Mouse (Mus musculus) retina, postnatal 7 days (tissue): ENCODE data around the gene Chsy1.

ENCODE experiments used
- DNase-seq: peaks from one replicate; pipeline ENCODE4 v3.0.0-alpha.2; 2012; ENCODE audit warnings: low read depth, low spot score

The Chsy1 gene

GRCm38 (mm10) chr7:66108961-66109854 lies at the start of gene Chsy1:
Chsy1 (plus strand) TSS chr7:66109515.
- peak; percentile 86 for DNase-seq

DNA sequence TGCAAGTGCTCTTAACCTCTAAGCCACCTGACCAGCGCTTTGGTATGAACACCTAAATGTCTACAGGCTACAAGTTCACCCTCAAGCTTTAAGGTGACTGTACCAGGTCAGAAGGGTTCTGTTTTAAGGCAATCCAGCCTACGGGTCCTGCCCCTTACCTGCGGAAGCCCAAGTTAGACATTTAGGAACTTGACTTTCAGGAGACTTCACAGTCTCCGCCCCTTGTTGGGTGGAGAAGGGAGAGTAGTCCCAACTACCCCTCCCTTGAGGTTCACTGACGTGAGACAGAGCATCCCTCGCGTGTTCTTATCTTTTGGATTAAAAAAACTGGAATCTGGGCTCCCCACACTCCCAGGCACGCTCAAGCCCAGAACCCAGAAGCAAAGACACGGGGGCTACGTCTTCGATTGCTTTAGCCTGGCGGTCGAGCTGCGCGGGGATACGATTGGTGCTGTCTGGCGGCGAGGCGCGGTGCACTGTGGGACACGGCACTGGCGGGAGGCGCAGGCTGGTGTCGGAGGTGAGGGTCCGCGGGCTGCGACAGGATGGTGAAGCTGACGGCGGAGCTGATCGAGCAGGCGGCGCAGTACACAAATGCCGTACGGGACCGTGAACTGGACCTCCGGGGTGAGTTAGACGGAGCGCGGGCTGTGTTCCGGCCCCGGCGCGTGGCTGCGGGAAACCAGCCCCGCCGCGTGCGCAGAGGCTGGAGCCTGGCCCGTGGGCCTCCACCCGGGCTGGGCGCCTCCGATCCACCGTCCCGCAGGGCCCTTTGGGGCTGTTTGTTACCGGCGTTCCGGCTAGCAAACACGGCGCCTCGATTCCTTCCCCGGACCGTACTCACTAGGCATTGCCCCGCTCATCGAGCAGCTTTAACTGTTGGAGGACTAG lies 49.0 kb upstream of the Chsy1 start:
- DNase-seq: peak; percentile 74

DNA sequence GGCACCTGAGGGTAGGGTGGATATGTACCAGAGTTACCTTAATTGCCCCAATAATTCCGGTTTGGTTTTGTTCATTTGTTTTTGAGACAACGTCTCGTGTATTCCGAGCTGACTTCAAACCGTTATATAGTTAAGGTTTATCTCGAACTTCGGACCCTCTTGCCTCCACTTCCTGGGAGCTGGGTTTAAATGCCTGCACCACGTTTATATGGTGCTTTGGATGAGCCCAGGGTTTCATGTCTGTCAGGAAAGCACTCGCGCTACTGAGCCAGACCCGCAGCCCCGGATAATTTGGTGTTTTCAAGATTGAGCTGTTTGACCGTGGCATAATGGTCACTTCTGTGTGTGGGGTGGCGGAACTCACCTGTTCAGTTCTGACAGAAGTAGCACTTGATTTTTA lies 48.3 kb upstream of the Chsy1 start:
- no peak for DNase-seq

DNA sequence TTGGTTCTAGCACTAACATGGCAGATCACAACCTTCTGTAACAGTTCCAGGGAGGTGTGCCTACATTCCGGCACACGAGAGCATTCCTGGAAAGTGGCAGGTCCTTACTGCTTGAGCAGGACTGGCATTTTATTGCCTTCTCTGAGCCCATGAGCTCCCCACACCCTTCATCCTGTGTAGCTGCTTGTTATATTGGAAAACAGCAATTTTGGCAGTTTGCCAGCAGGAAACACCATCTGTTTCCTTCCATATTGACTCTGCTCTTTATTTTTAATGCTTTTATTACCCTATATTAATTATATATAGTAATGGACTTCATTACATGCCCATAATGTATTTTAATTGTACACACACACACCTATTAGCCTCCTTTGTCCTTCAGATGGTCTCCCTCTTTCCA lies 32.9 kb upstream of the Chsy1 start:
- no peak for DNase-seq

- DNase-seq: peak; percentile 90
Measured at GRCm38 (mm10) chr7:66079364-66080230, 29.7 kb upstream of the Chsy1 start, which contains the start of gene Selenos. Selenos (plus strand) TSS chr7:66079649.

DNA sequence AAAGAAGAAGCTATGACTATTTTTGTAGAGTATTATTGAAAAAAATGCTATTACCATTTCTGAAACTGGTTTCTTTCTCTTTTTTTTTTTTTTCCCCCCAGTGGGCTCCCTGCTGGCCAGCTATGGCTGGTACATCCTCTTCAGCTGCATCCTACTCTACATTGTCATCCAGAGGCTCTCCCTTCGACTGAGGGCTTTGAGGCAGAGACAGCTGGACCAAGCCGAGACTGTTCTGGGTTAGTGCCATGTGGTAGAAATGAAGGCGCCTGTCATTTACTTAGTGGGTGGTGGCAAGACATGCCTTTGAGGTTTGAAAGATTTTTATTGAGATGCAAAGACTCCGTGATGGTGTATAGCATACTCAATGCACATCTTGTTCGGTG lies 29.1 kb upstream of the Chsy1 start:
- DNase-seq: no peak

DNA sequence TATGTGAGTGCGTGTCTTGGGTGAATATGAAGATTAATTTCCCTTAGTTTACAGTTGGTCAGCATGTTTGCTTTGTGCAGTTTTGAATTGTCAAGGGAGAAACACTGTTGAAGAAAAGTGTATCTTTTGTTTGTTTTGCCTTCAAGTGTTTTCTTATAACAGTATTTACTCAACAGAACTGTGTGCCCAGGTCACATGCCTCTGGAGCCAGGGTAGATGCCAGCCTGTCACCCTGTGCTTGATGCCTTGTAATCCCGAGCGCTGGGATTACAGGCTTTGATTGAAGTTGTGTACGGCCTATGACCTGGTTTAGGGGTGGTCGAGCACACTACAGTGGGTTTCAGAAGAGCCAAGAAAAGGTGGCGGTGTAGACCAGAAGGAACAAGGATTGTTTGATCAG lies 25.6 kb upstream of the Chsy1 start:
- DNase-seq: no peak

DNA sequence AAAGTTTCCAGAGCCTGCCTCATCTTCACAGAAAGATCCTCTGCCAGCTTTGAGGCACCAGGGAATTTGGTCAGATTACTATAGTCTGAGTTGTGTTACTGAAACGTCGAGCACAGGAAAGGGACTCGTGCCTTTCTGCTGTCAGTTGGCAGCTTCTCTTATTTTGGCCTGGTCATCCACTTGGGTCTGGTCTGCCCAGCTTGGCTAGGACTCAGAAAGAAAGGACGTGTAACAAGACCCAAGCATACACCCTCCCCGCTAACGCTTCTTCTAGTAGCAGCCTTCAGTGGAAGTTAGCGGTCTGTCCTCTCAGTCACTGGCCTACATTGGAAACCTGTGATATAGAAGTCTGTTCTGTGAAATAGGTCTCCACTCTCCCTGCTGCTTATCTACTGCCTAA lies 24.8 kb upstream of the Chsy1 start:
- no peak for DNase-seq

GRCm38 (mm10) chr7:66087652-66088051 lies 21.7 kb upstream of the Chsy1 start:
- DNase-seq: no peak

DNA sequence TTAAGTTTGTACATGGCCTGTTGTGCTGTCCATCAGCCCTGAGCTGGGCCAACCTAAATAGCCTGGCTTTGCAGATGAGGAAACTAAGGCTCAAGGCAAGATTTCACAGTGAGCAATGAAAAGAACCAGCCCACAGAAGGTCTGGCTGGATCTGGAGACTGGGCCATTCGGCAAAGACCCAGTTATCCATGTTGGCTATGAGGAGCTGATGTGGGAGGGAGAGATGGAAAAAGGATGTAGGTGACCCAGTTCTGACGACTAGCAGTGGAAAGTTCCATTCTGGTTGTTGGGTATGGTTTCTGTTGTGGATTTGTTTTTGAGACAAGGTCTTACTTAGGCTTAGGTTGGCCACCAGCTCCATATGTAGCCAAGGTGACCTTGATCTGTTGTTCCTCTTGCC lies 21.2 kb upstream of the Chsy1 start:
- DNase-seq: no peak

DNA sequence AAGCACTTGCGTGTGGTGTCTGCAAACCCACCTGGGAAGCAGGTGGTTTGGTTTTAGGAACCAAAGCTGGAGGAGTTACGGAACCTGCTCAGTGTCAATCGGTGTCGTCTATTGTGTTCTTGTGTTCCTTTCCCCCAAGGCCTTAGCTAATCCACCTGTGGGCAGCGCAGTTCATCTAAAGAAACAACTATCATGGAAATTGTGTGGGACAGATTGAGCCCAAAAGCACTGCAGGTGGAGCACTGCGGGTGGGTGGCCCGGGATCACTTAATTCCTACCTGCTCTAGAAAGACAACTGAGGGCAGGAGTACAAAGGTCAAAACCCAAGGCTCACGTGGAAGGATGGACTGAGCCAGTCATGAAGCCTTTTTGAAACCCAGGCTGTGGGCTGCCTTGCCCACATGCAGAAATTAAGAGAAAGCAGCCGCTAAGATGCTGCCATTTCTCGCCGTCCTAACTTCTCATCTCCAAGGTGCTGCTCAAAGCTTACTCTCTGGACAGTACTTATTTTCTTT lies 18.6 kb upstream of the Chsy1 start:
- DNase-seq: no peak

DNA sequence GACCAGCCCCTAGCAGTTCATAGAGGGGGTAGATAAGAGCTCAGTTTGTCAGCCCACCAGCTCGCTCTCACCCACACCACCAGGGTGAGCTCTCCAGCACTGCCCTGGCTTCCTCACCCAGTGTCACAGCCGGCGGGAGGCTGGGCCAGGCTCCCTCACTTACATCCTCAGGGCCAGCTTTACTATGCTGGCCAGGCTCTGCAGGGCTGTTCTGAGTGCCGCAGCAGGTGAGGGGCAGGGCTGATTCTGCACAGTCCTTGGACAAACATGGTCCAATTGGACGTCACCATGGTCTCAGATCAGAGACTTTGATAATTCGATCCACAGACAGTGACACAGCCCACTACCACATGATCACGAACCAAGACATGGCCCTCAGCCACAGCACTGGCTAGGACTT lies 17.8 kb upstream of the Chsy1 start:
- DNase-seq: no peak

GRCm38 (mm10) chr7:66092656-66093055 lies 16.7 kb upstream of the Chsy1 start:
- DNase-seq: no peak

DNA sequence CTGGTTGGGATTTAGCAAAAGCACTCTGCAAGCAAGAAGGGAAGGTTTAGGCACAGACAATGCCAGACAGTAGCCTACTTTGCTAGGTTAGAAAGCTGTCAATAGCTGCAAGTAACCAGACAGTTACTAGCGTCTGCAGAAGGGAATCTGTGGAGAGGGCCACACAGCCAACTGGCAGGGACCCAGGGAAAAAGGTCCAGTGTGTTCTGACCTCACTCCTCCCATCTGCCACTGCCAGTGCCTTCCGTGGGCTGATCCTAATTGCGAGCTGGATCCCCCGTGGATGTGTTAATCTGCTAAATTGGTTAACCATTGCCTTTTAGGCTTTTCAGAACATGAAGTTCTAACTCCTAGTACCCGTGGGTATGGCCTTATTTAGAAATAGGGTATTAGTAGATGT lies 15.2 kb upstream of the Chsy1 start:
- DNase-seq: no peak

- no peak for DNase-seq
Measured at GRCm38 (mm10) chr7:66098803-66099202, 10.5 kb upstream of the Chsy1 start.

DNA sequence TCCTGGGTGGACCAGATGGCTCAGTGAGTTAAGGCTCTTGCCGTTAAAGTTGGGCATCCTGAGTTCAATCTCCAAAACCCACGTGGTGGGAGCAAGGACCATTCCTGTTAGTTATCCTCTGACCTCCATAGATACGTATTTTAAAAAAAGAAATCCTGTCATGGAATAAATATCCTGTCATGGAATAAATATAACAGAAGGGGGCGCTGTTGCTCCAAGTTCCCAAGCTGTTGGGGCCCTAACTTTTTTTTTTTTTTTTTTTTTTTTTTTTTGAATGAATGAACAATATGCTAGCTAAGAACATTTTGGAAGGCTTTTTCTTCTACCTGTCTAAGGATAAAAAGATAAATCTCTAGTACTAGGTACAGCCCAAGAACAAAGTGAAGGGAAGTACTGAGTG lies 7.4 kb upstream of the Chsy1 start:
- no peak for DNase-seq

- DNase-seq: no peak
Measured at GRCm38 (mm10) chr7:66104531-66104930, 4.8 kb upstream of the Chsy1 start.

DNA sequence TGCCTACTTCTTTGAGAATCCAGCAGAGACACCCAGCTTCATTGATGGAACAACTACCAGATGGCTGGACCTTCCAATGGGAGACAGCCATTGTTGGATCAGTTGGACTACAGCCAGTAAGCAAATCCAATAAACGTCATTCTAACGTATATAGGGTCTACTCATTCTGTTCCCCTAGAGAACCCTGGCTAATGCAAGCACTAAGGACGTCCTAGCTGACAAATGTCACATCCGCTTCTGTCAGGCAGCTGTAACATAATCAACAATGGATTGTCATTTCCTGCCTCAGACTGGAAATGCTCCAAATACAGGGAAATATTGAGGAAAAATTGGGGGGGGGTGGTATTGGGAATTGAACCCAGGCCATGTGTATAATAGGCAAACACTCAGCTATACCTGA lies 3.5 kb upstream of the Chsy1 start:
- DNase-seq: no peak

GRCm38 (mm10) chr7:66106581-66107056 lies 2.7 kb upstream of the Chsy1 start:
- DNase-seq: no peak

DNA sequence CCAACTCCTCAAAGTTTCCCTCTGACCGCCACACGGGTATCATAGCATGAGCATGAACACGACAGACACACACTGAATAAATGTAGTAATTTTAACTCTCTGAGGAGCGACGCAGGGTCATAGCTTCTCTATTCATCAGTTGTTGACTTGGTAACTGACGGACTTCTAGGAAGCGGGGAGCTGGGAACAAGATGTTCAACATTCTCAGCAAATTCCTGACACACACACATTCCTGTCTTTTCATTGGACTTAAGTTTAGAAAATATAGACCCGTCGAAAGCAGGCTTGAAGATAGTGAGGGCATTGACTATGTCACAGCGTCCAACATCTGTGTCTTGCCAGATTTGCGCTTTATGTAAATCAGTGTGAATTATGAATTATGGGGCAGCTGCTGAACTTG lies 2.1 kb upstream of the Chsy1 start:
- no peak for DNase-seq

DNA sequence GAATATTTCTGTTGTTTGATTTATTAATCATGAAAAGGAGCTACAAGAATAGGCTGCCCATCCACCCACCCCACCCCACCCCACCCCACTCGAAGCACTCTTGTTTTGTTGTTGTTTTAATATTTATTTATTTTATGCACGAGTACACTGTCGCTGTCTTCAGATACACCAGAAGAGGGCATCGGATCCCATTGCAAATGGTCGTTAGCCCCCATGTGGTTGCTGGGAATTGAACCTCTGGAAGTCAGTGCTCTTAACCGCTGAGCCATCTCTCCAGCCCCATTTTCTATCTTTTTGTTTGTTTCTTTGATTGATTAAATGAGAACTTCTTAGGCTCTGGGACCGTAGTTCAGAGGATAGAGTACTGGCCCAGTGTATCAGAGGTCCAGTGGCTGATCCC lies 1.4 kb upstream of the Chsy1 start:
- DNase-seq: no peak
